Mouse (Mus musculus) kidney, postnatal 0 days (tissue): ENCODE results near the gene Alg1. TPM values are rescaled to one million over a fixed set of nuclear protein-coding genes. Genes with fewer than 3 reads are reported as not detected.
A peak's percentile ranks its signal among the peaks of the same experiment; 100 is the strongest.

Source experiments
- ATAC-seq: fragments of 200-750 bp; cut with Nextera tagmentation; replicated peaks from 2 replicates; pipeline ENCODE4 v1.8.0; 2017; ENCODE audit warnings: low read depth, moderate number of reproducible peaks, moderate TSS enrichment, moderate library complexity; ENCODE audit not compliant: low FRiP score
- DNase-seq: peaks from one replicate; pipeline ENCODE4 v3.0.0-alpha.2; 2016; ENCODE audit warnings: low spot score
- H3K27ac ChIP-seq: fragments of 300-500 bp; sonication (generic); 2 replicates; pipeline ENCODE4 v1.5.1; 2014; ENCODE audit warnings: mild to moderate bottlenecking
- H3K27me3 ChIP-seq: fragments of 300-500 bp; sonication (generic); 2 replicates; pipeline ENCODE4 v1.6.1; 2014; ENCODE audit warnings: low read length, mixed read lengths; ENCODE audit not compliant: insufficient read depth
- H3K36me3 ChIP-seq: fragments of 300-500 bp; sonication (generic); 2 replicates; pipeline ENCODE4 v1.6.1; 2014; ENCODE audit warnings: low read length, mixed read lengths; ENCODE audit not compliant: insufficient read depth
- H3K4me1 ChIP-seq: fragments of 300-500 bp; sonication (generic); replicated peaks from 2 replicates; pipeline ENCODE4 v1.6.1; 2014; ENCODE audit warnings: antibody characterized with exemption, low read length, mixed read lengths; ENCODE audit not compliant: insufficient read depth
- H3K4me2 ChIP-seq: fragments of 300-500 bp; sonication (generic); 2 replicates; pipeline ENCODE4 v1.6.1; 2014; ENCODE audit warnings: mild to moderate bottlenecking, low read length, moderate library complexity, mixed read lengths
- H3K4me3 ChIP-seq: fragments of 300-500 bp; sonication (generic); replicated peaks from 2 replicates; pipeline ENCODE4 v1.5.1; 2014; ENCODE audit warnings: low read depth, low read length
- H3K9ac ChIP-seq: fragments of 300-500 bp; sonication (generic); 2 replicates; pipeline ENCODE4 v1.6.1; 2014; ENCODE audit warnings: low read depth, low read length
- H3K9me3 ChIP-seq: fragments of 300-500 bp; sonication (generic); replicated peaks from 2 replicates; pipeline ENCODE4 v1.6.1; 2016; ENCODE audit warnings: low read length, inconsistent platforms, mixed read lengths
- CTCF ChIP-seq: IDR thresholded peaks from 2 replicates; pipeline ENCODE4 v1.5.1; 2016; ENCODE audit warnings: antibody characterized with exemption, low read depth, mild to moderate bottlenecking, moderate library complexity
- WGBS: fragments of 180-500 bp; shearing (Covaris S2); extraction: QIAGEN DNeasy Blood & Tissue Kit; methylation state at CpG from one replicate; pipeline ENCODE4 v1.1.7; 2014; 5-methylcytosine and 5-hydroxymethylcytosine counted together
- polyA plus RNA-seq: library from polyadenylated mRNA; unstranded; fragments of >200 nt; fragmentation: Nextera tagmentation; extraction: Ambion mirVana; gene quantifications from 2 replicates; pipeline ENCODE4 v1.2.1, GENCODE M21; 2015

Alg1 gene
- polyA plus RNA-seq, 1 experiment from 2014 or later: 35.9 TPM

- 12% methylated on average over 4 of the region's 4 CpGs for WGBS
- DNase-seq (peak; percentile 76), ATAC-seq (no peak)
- Histone ChIP-seq H3K4me2 (peak overlapping the region; percentile 92), H3K4me3 (peak overlapping the region; percentile 68), H3K27me3 (no peaks in the 10 kb centered on the region), H3K9ac (no peak overlapping the region), H3K36me3 (0 out of 2 replicates have a peak, but pooled peaks cover 2% of the 10 kb centered on the region), H3K9me3 (no peaks in the 10 kb centered on the region), H3K4me1 (0 out of 2 replicates have a peak, but pooled peaks cover 8% of the 10 kb centered on the region), H3K27ac (no peak overlapping the region)
- peak; percentile 84 for TF ChIP-seq CTCF
Observed at GRCm38 (mm10) chr16:5202681-5203080, 30.7 kb upstream of the Alg1 start.

- Histone ChIP-seq H3K27ac (no peak overlapping the region), H3K9ac (peak overlapping the region; percentile 66), H3K4me2 (peak overlapping the region; percentile 92), H3K36me3 (0 out of 2 replicates have a peak, but pooled peaks cover 2% of the 10 kb centered on the region), H3K9me3 (no peaks in the 10 kb centered on the region), H3K27me3 (no peaks in the 10 kb centered on the region), H3K4me1 (0 out of 2 replicates have a peak, but pooled peaks cover 8% of the 10 kb centered on the region), H3K4me3 (peak overlapping the region; percentile 68)
- DNase-seq (no peak), ATAC-seq (peak; percentile 23; the same call in 1 of the 2 replicates)
- 1% methylated on average over 36 of the region's 36 CpGs for WGBS
- no peak for TF ChIP-seq CTCF
Observed at GRCm38 (mm10) chr16:5203200-5203599, 30.2 kb upstream of the Alg1 start.

DNA sequence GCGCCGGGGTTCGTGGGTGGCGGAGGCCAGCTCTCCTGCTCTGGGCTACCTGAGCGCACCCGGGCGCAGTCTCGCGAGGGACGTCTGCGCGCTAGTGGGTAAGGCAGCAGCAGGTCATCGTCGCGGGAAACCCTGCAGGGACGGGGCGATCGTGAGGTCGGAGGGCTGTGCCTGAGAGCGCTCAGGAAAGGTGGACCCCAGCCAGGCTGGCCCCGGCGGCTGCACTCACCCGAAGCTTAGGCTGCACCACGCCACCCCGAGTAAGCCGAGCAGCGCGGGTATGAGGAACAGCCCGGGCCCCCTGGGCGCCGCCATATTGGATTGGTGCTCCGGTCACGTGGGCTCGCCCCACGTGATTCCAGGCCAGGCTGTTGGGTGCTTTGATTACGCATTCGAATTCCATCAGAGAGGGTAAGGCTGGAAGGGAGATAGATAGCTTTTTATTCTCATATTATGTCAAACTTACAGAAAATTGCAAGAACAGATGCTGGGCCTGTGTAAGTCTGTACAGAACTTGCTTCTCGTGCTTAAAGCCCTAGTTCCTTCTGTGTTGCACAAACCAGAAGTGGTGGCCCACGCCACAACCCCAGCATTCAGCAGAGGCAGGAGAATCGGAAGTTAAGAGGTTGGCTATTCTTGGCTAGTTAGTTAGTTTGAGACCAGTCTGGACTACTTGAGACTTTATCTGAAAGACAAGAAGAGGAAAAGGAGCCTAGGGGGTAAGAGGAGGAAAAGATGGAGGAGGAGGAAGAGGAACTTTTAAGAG is 29.6 kb upstream of the Alg1 start, which contains the start of gene Nagpa:
TSS of gene Nagpa (minus strand) at position 345 of the 766 bp plus-strand sequence.
- Histone ChIP-seq H3K4me3 (peak within 1 kb of the TSS; percentile 68), H3K9me3 (no peaks in the 10 kb centered on the region), H3K4me1 (0 out of 2 replicates have a peak, but pooled peaks cover 8% of the 10 kb centered on the region), H3K4me2 (peak within 1 kb of the TSS; percentile 92), H3K9ac (peak within 1 kb of the TSS; percentile 66), H3K27ac (no peak within 1 kb of the TSS), H3K27me3 (no peaks in the 10 kb centered on the region), H3K36me3 (0 out of 2 replicates have a peak, but pooled peaks cover 2% of the 10 kb centered on the region)
- no peak for TF ChIP-seq CTCF
- peak; percentile 88 for ATAC-seq
- DNase-seq: peak; percentile 91
- 4% methylated on average over 40 of the region's 40 CpGs for WGBS

DNA sequence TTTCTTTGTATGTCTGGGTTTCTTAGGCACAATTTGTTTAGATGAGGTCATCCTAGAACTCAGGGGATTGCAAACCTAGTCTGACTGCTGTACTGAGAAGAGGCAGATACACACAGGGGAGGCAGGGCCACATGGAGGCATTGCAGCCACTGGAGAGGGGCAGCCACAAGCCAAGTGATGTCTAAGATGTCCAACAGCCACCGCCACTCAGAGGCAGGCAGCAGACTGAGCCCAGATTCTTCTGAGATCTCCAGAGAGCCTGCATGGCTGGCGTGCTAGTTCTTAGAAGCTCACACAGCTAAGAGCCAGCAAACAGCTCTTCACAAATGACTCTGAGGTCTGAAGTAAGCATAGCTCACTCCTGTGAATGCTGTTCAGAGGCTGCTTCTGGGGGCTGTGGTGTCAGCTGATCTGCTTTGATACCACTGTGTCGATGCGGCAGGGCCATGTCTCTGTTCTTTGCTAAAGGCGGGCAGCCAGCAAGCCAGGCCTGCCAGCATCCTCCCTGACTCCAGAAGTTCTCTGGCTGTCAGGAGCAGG is 27.9 kb upstream of the Alg1 start:
- H3K4me1 ChIP-seq: 0 out of 2 replicates have a peak, but pooled peaks cover 8% of the 10 kb centered on the region
- ATAC-seq (no peak), DNase-seq (no peak)
- H3K36me3 ChIP-seq: no peaks in the 10 kb centered on the region
- H3K9me3 ChIP-seq: no peaks in the 10 kb centered on the region
- H3K4me2 ChIP-seq: no peak overlapping the region
- 90% methylated on average over 5 of the region's 5 CpGs for WGBS
- H3K27me3 ChIP-seq: no peaks in the 10 kb centered on the region
- no peak overlapping the region for H3K9ac ChIP-seq
- H3K4me3 ChIP-seq: no peak overlapping the region
- H3K27ac ChIP-seq: no peak overlapping the region
- no peak for TF ChIP-seq CTCF

- Histone ChIP-seq H3K4me3 (no peak overlapping the region), H3K4me1 (0 out of 2 replicates have a peak, but pooled peaks cover 8% of the 10 kb centered on the region), H3K9me3 (no peaks in the 10 kb centered on the region), H3K9ac (no peak overlapping the region), H3K27me3 (no peaks in the 10 kb centered on the region), H3K36me3 (no peaks in the 10 kb centered on the region), H3K27ac (no peak overlapping the region), H3K4me2 (no peak overlapping the region)
- no peak for TF ChIP-seq CTCF
- no peak for ATAC-seq
- WGBS: 65% methylated on average over 5 of the region's 5 CpGs
- DNase-seq: no peak
Observed at GRCm38 (mm10) chr16:5206051-5206450, 27.4 kb upstream of the Alg1 start.

- no peak for ATAC-seq
- TF ChIP-seq CTCF: no peak
- Histone ChIP-seq H3K27ac (no peak overlapping the region), H3K36me3 (no peaks in the 10 kb centered on the region), H3K27me3 (no peaks in the 10 kb centered on the region), H3K4me3 (no peak overlapping the region), H3K9me3 (no peaks in the 10 kb centered on the region), H3K4me2 (no peak overlapping the region), H3K4me1 (no peaks in the 10 kb centered on the region), H3K9ac (no peak overlapping the region)
- WGBS: 75% methylated on average over 2 of the region's 2 CpGs
- DNase-seq: no peak
Observed at GRCm38 (mm10) chr16:5210365-5210764, 23.1 kb upstream of the Alg1 start.
